ENCODE assay signal across 8 mouse cellular contexts in the genomic region with DNA sequence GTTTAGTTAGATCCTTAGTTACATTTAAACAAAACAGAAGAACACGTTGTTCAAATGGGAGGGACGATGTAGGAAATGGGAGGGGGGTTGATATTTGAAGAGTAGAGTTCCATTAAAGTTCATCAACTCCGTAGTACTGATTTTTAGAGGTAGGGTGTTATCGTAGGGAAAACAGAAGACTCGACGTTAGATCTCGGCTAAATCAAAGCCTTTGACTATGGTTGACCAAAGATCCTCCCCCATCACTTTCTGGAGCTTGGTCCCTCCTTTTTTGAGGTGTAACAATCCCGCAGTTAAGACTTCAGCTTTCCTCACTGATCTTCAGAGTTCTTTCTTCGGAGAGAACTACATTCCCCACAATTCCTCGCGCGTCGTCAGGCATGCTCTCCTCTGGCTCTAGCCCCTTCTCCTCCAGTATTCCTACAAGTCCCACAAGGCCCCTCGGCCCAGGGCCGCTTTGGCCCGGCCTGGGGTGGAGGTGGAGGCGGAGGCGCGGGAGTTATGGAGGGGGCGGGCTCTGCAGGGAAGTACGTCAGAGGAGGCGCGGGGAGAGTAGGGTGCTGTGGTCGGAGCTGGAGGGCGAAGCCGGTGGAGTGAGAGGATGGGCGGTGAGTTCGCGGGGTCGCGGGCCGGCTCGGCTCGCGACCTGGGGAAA. TPM values are rescaled to one million over a fixed set of nuclear protein-coding genes. Genes with fewer than 3 reads are reported as not detected.
DNase-seq lines count a peak whose midpoint lies in the region; ATAC-seq lines count a peak whose summit lies in the region.

Cldnd1 (plus strand) TSS at position 434 of the 655 bp plus-strand sequence.

- H3K36me3 ChIP-seq in forebrain, embryonic 14.5 days (ENCODE audit: control insufficient read depth, insufficient read depth, low read length) = peaks cover 26% of the 10 kb centered on the region
- H3K36me3 ChIP-seq in neural tube, embryonic 15.5 days = peaks cover 22% of the 10 kb centered on the region

- no peaks in the 10 kb centered on the region for H3K9me3 ChIP-seq in forebrain, embryonic 14.5 days (replicated peaks; ENCODE audit: control insufficient read depth, low read length)
- no peaks in the 10 kb centered on the region for H3K9me3 ChIP-seq in neural tube, embryonic 15.5 days (replicated peaks)

- H3K4me3 ChIP-seq in forebrain, embryonic 14.5 days (ENCODE audit: low read depth, low read length) = peak within 1 kb of the TSS; percentile 73
- H3K4me3 ChIP-seq in neural tube, embryonic 15.5 days (replicated peaks) = peak within 1 kb of the TSS; percentile 75

- H3K4me2 ChIP-seq in forebrain, embryonic 14.5 days (ENCODE audit: low read length) = peak within 1 kb of the TSS; percentile 70
- peak within 1 kb of the TSS; percentile 67 for H3K4me2 ChIP-seq in neural tube, embryonic 15.5 days

- H3K4me1 ChIP-seq in forebrain, embryonic 14.5 days (ENCODE audit: control insufficient read depth, insufficient read depth, low read length) = peaks cover 4% of the 10 kb centered on the region
- peaks cover 11% of the 10 kb centered on the region for H3K4me1 ChIP-seq in neural tube, embryonic 15.5 days

- no peaks in the 10 kb centered on the region for H3K27me3 ChIP-seq in forebrain, embryonic 14.5 days (replicated peaks; ENCODE audit: control insufficient read depth, insufficient read depth, low read length)
- H3K27me3 ChIP-seq in neural tube, embryonic 15.5 days (replicated peaks) = no peaks in the 10 kb centered on the region

- intact Hi-C loops in heart, postnatal 14 days (cut with DNase I) = loop anchor here (2.0 to 5.0 kb wide), 2 partner anchors 57 to 275 kb away; partner anchors contain the start of gene Cpox

- peak within 1 kb of the TSS; percentile 69 for H3K27ac ChIP-seq in forebrain, embryonic 14.5 days (ENCODE audit: low read depth, low read length)
- H3K27ac ChIP-seq in neural tube, embryonic 15.5 days (replicated peaks) = peak within 1 kb of the TSS; percentile 86

- ATAC-seq in forebrain, embryonic 14.5 days = peak; percentile 100
- ATAC-seq in neural tube, embryonic 15.5 days (ENCODE audit: low FRiP score) = peak; percentile 100

- H3K9ac ChIP-seq in forebrain, embryonic 14.5 days (ENCODE audit: low read length) = peak within 1 kb of the TSS; percentile 78
- peak within 1 kb of the TSS; percentile 82 for H3K9ac ChIP-seq in neural tube, embryonic 15.5 days (replicated peaks)

- DNase-seq in ES-CJ7 (ENCODE audit: low read depth, low spot score) = peak; percentile 98
- peak; percentile 93 for DNase-seq in cerebellum, adult 11 months
- peak; percentile 98 for DNase-seq in forebrain, embryonic 14.5 days (ENCODE audit: low spot score)
- peak; percentile 95 for DNase-seq in heart, postnatal 14 days
- DNase-seq in layer of hippocampus, adult 11-12 months (ENCODE audit: low spot score) = peak; percentile 96
- DNase-seq in lung, adult 18-20 months = peak; percentile 97 to 98
- peak; percentile 97 for DNase-seq in testis, postnatal 14 days (ENCODE audit: low spot score)

- 1% methylated on average over 34 of the region's 35 CpGs for WGBS in forebrain, embryonic 14.5 days
- whole genome bisulfite sequencing in neural tube, embryonic 15.5 days = 2% methylated on average over 34 of the region's 35 CpGs

RNA-seq across cellular contexts. Expression of gene Cldnd1, which starts in this region (rescaled TPM):
- polyA plus RNA-seq in forebrain, embryonic 14.5 days (2014; fragmentation: Nextera tagmentation; extraction: Ambion mirVana) = 134 and 145 TPM in 2 replicates
- 10 to 100 TPM; 56.3 to 61.4 TPM for total RNA-seq in heart, postnatal 14 days (2021)
- polyA plus RNA-seq in neural tube, embryonic 15.5 days (2015; fragmentation: Nextera tagmentation; extraction: Ambion mirVana) = 141 TPM in 2 replicates

Comparison
In these comparisons a context has a peak if more than half of its experiments do, and no peak if none do; other contexts are left out.
1. Peak in every context shown above with its lines: DNase-seq, ATAC-seq, H3K4me3 ChIP-seq and H3K27ac ChIP-seq.